Mouse (Mus musculus) liver, embryonic 11.5 days (tissue): ENCODE results near the gene Bok. TPM values are rescaled to one million over a fixed set of nuclear protein-coding genes. Genes with fewer than 3 reads are reported as not detected.
A peak's percentile ranks its signal among the peaks of the same experiment; 100 is the strongest.
"Not testable (repeated sequence)": the region's sequence is repeated elsewhere in the genome, so short reads cannot be mapped to it uniquely, and the experiment has no call there.

Experiments
- ATAC-seq: fragments of 200-750 bp; cut with Nextera tagmentation; replicated peaks from 2 replicates; pipeline ENCODE4 v1.8.0; 2017; ENCODE audit warnings: moderate number of reproducible peaks, mild to moderate bottlenecking, moderate TSS enrichment, moderate library complexity; ENCODE audit not compliant: low FRiP score
- DNase-seq: peaks from one replicate; pipeline ENCODE4 v3.0.0-alpha.2; 2017; ENCODE audit warnings: low spot score
- H3K27ac ChIP-seq: fragments of 300-500 bp; sonication (generic); 2 replicates; pipeline ENCODE4 v1.5.1; 2014; ENCODE audit warnings: mild to moderate bottlenecking, low read depth, low read length, control low read depth
- H3K27me3 ChIP-seq: fragments of 300-500 bp; sonication (generic); replicated peaks from 2 replicates; pipeline ENCODE4 v1.6.1; 2014; ENCODE audit warnings: low read length, mixed read lengths; ENCODE audit not compliant: control insufficient read depth, insufficient read depth
- H3K36me3 ChIP-seq: fragments of 300-500 bp; sonication (generic); 2 replicates; pipeline ENCODE4 v1.6.1; 2014; ENCODE audit warnings: mild to moderate bottlenecking, low read length, moderate library complexity, mixed read lengths; ENCODE audit not compliant: control insufficient read depth, insufficient read depth
- H3K4me1 ChIP-seq: fragments of 300-500 bp; sonication (generic); replicated peaks from 2 replicates; pipeline ENCODE4 v1.6.1; 2014; ENCODE audit warnings: low read length, mixed read lengths; ENCODE audit not compliant: control insufficient read depth, insufficient read depth
- H3K4me2 ChIP-seq: fragments of 300-500 bp; sonication (generic); 2 replicates; pipeline ENCODE4 v1.6.1; 2014; ENCODE audit warnings: mild to moderate bottlenecking, control low read depth, moderate library complexity
- H3K4me3 ChIP-seq: fragments of 300-500 bp; sonication (generic); 2 replicates; pipeline ENCODE4 v1.5.1; 2014; ENCODE audit warnings: low read depth, low read length, control low read depth
- H3K9ac ChIP-seq: fragments of 300-500 bp; sonication (generic); 2 replicates; pipeline ENCODE4 v1.6.1; 2014; ENCODE audit warnings: low read depth, low read length, control low read depth
- H3K9me3 ChIP-seq: fragments of 300-500 bp; sonication (generic); 2 replicates; pipeline ENCODE4 v1.6.1; 2016; ENCODE audit warnings: low read length, inconsistent platforms, mixed read lengths; ENCODE audit not compliant: control insufficient read depth
- WGBS: fragments of 180-500 bp; shearing (Covaris S2); extraction: QIAGEN DNeasy Blood & Tissue Kit; methylation state at CpG from one replicate; pipeline ENCODE4 v1.1.7; 2014; 5-methylcytosine and 5-hydroxymethylcytosine counted together
- polyA plus RNA-seq: library from polyadenylated mRNA; unstranded; fragments of >200 nt; fragmentation: Nextera tagmentation; extraction: Ambion mirVana; gene quantifications from 2 replicates; pipeline ENCODE4 v1.2.1, GENCODE M21; 2014

Gene Bok
- polyA plus RNA-seq, 1 experiment from 2014 or later = 12.2 TPM

DNA sequence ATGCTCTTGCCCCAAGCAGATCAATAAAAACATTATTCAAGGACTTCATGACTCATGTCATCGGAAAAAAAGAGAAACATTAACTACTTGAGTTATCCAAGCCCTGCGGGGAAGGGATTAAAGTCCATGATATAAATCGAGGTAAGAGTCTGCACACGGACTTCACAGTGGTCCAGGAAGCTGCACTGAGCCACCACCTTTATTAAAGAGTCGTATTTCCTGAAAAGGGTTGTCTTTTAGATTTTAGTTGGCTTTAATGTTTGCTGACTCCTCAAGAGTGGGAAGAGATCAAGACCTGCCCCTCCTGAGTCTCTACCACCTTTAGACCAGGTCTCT lies 28.5 kb upstream of the Bok start:
- no peak for DNase-seq
- ATAC-seq = no peak
- H3K27ac ChIP-seq = no peak overlapping the region
- no peak overlapping the region for H3K9ac ChIP-seq
- H3K4me2 ChIP-seq = no peak overlapping the region
- H3K27me3 ChIP-seq = no peaks in the 10 kb centered on the region
- 75% methylated on average over 5 of the region's 5 CpGs for WGBS
- H3K36me3 ChIP-seq = no peaks in the 10 kb centered on the region
- no peaks in the 10 kb centered on the region for H3K4me1 ChIP-seq
- H3K9me3 ChIP-seq = no peaks in the 10 kb centered on the region
- H3K4me3 ChIP-seq = no peak overlapping the region

DNA sequence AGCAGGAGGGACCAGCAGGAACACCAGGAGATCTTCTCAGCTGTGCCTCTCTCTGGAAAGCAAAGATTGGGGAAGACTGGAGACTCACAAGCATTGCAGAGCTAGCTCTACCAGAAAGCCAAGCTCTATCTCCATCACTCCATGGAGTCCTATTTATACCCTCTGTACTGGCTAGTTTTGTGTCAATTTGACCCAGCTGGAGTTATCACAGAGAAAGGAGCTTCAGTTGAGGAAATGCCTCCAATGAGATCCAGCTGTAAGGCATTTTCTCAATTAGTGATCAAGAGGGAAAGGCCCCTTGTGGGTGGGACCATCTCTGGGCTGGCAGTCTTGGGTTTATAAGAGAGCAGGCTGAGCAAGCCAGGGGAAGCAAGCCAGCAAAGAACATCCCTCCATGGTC lies 26.9 kb upstream of the Bok start, which contains the start of gene Stk25:
Stk25 (minus strand) TSS at position 101 of the 400 bp plus-strand sequence.
- not testable (repeated sequence) for H3K9ac ChIP-seq, H3K4me2 ChIP-seq, H3K36me3 ChIP-seq, H3K27me3 ChIP-seq, DNase-seq, H3K4me1 ChIP-seq, H3K4me3 ChIP-seq, H3K27ac ChIP-seq, ATAC-seq, H3K9me3 ChIP-seq

DNA sequence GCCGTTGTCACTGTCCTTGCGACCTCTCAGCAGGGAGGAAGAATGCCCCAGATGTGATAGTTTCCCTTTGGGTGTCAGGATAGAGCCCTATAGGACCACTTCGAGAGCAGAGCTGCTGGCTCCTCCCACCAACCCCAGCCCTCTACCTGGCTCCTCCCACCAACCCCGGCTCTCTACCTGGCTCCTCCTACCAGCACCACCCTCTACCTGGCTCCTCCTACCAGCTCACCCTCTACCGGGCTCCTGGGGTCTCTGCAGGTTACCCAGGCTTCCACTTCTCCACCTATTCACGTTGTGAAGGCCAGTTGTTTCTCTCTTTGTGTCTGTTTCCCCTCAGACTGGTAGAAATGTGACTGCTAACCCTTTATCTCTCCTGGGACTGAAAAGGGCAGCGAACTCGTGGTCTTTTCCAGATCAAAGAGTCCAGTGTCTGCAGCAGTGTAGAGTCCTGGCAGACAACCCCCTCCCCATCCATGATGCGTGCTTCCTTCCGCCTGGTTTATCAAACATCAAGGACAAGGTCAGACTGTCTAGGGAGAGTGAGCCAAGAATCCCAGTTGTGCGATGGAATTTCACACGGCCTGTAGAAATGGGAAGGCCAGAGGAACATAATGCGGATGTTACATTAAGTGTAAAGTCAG lies 17.6 kb upstream of the Bok start:
- 0 out of 2 replicates have a peak overlapping the region, but pooled peaks have one; percentile 4 for H3K27ac ChIP-seq
- peak; percentile 63 for DNase-seq

DNA sequence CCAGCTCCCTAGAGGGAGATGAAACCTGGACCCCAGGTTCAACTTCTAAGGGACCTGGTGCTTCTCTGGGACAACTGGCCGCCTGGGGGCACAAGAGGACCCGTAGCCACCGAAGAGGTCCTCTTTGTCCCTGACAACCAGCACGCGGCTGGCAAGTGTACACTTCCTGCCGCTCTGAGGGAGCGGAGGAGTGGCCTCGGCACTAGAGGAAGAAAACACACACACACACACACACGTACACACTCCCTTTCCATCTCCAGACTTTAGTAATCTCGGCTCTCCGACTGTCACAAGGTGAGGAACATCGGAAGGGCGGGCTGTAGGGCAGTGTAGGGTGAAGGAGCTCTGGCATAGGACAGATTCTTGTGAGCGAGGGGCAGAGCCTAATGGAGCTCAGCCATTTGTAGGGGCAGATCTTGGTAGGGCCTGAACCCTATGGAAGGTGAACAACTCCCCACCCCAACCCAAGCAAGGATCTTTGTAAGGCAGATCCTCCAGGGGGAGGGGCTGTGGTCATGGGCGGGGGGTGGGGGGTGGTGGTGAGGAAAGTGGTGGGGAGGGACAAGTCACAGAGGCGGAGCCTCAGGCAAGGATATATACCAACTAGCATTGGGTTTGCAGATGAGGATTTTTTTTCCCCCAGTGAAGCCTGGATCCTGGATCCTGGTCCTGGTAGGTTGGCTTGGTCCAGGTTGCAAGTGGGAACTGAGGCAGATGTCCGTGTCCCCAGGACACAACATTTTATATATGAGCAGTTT lies 16.5 kb upstream of the Bok start:
- Histone ChIP-seq H3K27me3 (no peaks in the 10 kb centered on the region), H3K36me3 (no peaks in the 10 kb centered on the region), H3K9ac (peak overlapping the region; percentile 41), H3K4me3 (peak overlapping the region; percentile 43), H3K4me2 (peak overlapping the region; percentile 70), H3K4me1 (peaks cover 14% of the 10 kb centered on the region), H3K27ac (no peak overlapping the region), H3K9me3 (no peaks in the 10 kb centered on the region)
- 8% methylated on average over 17 of the region's 17 CpGs for WGBS
- DNase-seq = peak; percentile 77
- ATAC-seq = peak; percentile 84

More for the DNA sequence above, 17.6 kb upstream of the Bok start:
- ATAC-seq = peak; percentile 66
- peak overlapping the region; percentile 70 for H3K4me2 ChIP-seq
- H3K36me3 ChIP-seq = no peaks in the 10 kb centered on the region
- no peaks in the 10 kb centered on the region for H3K27me3 ChIP-seq
- H3K9me3 ChIP-seq = no peaks in the 10 kb centered on the region
- peaks cover 14% of the 10 kb centered on the region for H3K4me1 ChIP-seq
- WGBS = 21% methylated on average over 13 of the region's 13 CpGs
- no peak overlapping the region for H3K9ac ChIP-seq
- 0 out of 2 replicates have a peak overlapping the region, but pooled peaks have one; percentile 7 for H3K4me3 ChIP-seq

GRCm38 (mm10) chr1:93669941-93670340 lies 15.5 kb upstream of the Bok start:
- Histone ChIP-seq H3K9me3 (no peaks in the 10 kb centered on the region), H3K27me3 (no peaks in the 10 kb centered on the region), H3K4me3 (no peak overlapping the region), H3K36me3 (no peaks in the 10 kb centered on the region), H3K27ac (no peak overlapping the region), H3K4me2 (no peak overlapping the region), H3K4me1 (peaks cover 14% of the 10 kb centered on the region), H3K9ac (no peak overlapping the region)
- ATAC-seq = no peak
- DNase-seq = no peak

DNA sequence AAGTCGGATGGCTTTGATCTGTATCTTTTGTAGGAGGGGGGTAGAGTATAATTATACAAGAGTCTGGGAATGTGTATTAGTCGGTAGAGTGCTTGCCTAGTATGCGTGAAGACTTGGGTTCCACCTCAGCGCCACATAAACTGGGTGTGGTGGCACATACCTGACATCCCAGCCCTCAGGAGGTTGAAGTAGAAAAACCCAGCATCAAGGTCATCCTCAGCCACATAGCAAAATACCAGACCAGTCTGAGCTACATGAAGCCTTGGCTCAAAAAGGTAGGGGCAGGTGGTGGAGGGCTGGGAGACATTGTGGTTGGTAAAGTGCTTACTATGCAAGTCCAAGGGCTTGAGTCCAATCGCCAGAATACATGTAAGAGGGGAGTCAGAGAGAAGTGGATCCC lies 12.8 kb upstream of the Bok start:
- peaks cover 6% of the 10 kb centered on the region for H3K4me1 ChIP-seq
- no peak overlapping the region for H3K9ac ChIP-seq
- H3K36me3 ChIP-seq = no peaks in the 10 kb centered on the region
- WGBS = 81% methylated on average over 5 of the region's 5 CpGs
- H3K27ac ChIP-seq = no peak overlapping the region
- ATAC-seq (no peak), DNase-seq (no peak)
- no peak overlapping the region for H3K4me3 ChIP-seq
- no peaks in the 10 kb centered on the region for H3K27me3 ChIP-seq
- H3K9me3 ChIP-seq = no peaks in the 10 kb centered on the region
- H3K4me2 ChIP-seq = no peak overlapping the region

- Histone ChIP-seq H3K9me3 (no peaks in the 10 kb centered on the region), H3K27ac (no peak overlapping the region), H3K4me2 (no peak overlapping the region), H3K4me3 (no peak overlapping the region), H3K4me1 (no peaks in the 10 kb centered on the region), H3K9ac (no peak overlapping the region), H3K27me3 (peaks cover under 1% of the 10 kb centered on the region; the same call in 1 of the 2 replicates), H3K36me3 (no peaks in the 10 kb centered on the region)
- 70% methylated on average over 2 of the region's 2 CpGs for WGBS
- ATAC-seq (no peak), DNase-seq (no peak)
These were observed 7.1 kb upstream of the Bok start for GRCm38 (mm10) chr1:93678386-93678785.

- Histone ChIP-seq H3K9ac (no peak overlapping the region), H3K27ac (no peak overlapping the region), H3K4me1 (no peaks in the 10 kb centered on the region), H3K4me3 (no peak overlapping the region), H3K27me3 (peaks cover 16% of the 10 kb centered on the region), H3K9me3 (no peaks in the 10 kb centered on the region), H3K36me3 (no peaks in the 10 kb centered on the region), H3K4me2 (no peak overlapping the region)
- WGBS = 42% methylated on average over 7 of the region's 7 CpGs
- 0 out of 2 replicates have a peak, but pooled peaks have one; percentile 31 for ATAC-seq
- no peak for DNase-seq
These were observed 5.4 kb upstream of the Bok start for GRCm38 (mm10) chr1:93679889-93680568.
